Mouse (Mus musculus): Measurements from ENCODE around the gene Kcnh2. TPM values are rescaled to one million over a fixed set of nuclear protein-coding genes. Genes with fewer than 3 reads are reported as not detected.

Kcnh2 gene
- total RNA-seq, 2 experiments from 2014 or later: 1.8 to 4.2 TPM

GRCm38 (mm10) chr5:24381486-24381885, 30.1 kb upstream of the Kcnh2 start:
- no peak for DNase-seq
- intact Hi-C loops (cut with DNase I; ENCODE audit: low total_unique reads): no loop called here

GRCm38 (mm10) chr5:24380499-24380898, 29.1 kb upstream of the Kcnh2 start:
- no peak for DNase-seq
- intact Hi-C loops (cut with DNase I; ENCODE audit: low total_unique reads): no loop called here

- intact Hi-C loops (cut with DNase I; ENCODE audit: low total_unique reads): no loop called here
- no peak for DNase-seq
Observed at GRCm38 (mm10) chr5:24379501-24379900, 28.1 kb upstream of the Kcnh2 start.

GRCm38 (mm10) chr5:24378700-24379099, 27.3 kb upstream of the Kcnh2 start:
- DNase-seq: no peak
- intact Hi-C loops (cut with DNase I; ENCODE audit: low total_unique reads): no loop called here

- intact Hi-C loops (cut with DNase I; ENCODE audit: low total_unique reads): no loop called here
- DNase-seq: no peak
Observed at GRCm38 (mm10) chr5:24374666-24375328, 23.4 kb upstream of the Kcnh2 start.

GRCm38 (mm10) chr5:24374216-24374615, 22.8 kb upstream of the Kcnh2 start:
- intact Hi-C loops (cut with DNase I; ENCODE audit: low total_unique reads): no loop called here
- DNase-seq: no peak

- DNase-seq: no peak
- intact Hi-C loops (cut with DNase I; ENCODE audit: low total_unique reads): no loop called here
Observed at GRCm38 (mm10) chr5:24373807-24374206, 22.4 kb upstream of the Kcnh2 start.

GRCm38 (mm10) chr5:24369767-24370166, 18.4 kb upstream of the Kcnh2 start:
- no peak for DNase-seq
- intact Hi-C loops (cut with DNase I; ENCODE audit: low total_unique reads): no loop called here

- intact Hi-C loops (cut with DNase I; ENCODE audit: low total_unique reads): no loop called here
- no peak for DNase-seq
Observed at GRCm38 (mm10) chr5:24366426-24366825, 15.0 kb upstream of the Kcnh2 start.

- no peak for DNase-seq
- intact Hi-C loops (cut with DNase I; ENCODE audit: low total_unique reads): no loop called here
Observed at GRCm38 (mm10) chr5:24365528-24365927, 14.1 kb upstream of the Kcnh2 start.

GRCm38 (mm10) chr5:24364963-24365362, 13.6 kb upstream of the Kcnh2 start:
- DNase-seq: no peak
- intact Hi-C loops (cut with DNase I; ENCODE audit: low total_unique reads): no loop called here

- intact Hi-C loops (cut with DNase I; ENCODE audit: low total_unique reads): no loop called here
- DNase-seq: peak; percentile 61
Observed at GRCm38 (mm10) chr5:24364508-24364907, 13.1 kb upstream of the Kcnh2 start, which contains the start of gene Nos3. Nos3 (plus strand) TSS chr5:24364810.

GRCm38 (mm10) chr5:24364061-24364460, 12.7 kb upstream of the Kcnh2 start:
- intact Hi-C loops (cut with DNase I; ENCODE audit: low total_unique reads): no loop called here
- DNase-seq: no peak

- intact Hi-C loops (cut with DNase I; ENCODE audit: low total_unique reads): no loop called here
- DNase-seq: no peak
Observed at GRCm38 (mm10) chr5:24363467-24363866, 12.1 kb upstream of the Kcnh2 start.

GRCm38 (mm10) chr5:24360792-24361454, 9.5 kb upstream of the Kcnh2 start:
- intact Hi-C loops (cut with DNase I; ENCODE audit: low total_unique reads): no loop called here
- peak; percentile 74 for DNase-seq

- DNase-seq: peak; percentile 78
- intact Hi-C loops (cut with DNase I; ENCODE audit: low total_unique reads): loop anchor here (5.0 kb wide), 1 partner anchor 90 kb away; no protein-coding TSS in a partner anchor
Observed at GRCm38 (mm10) chr5:24357461-24357860, 6.1 kb upstream of the Kcnh2 start.

GRCm38 (mm10) chr5:24356764-24357163, 5.4 kb upstream of the Kcnh2 start:
- intact Hi-C loops (cut with DNase I; ENCODE audit: low total_unique reads): loop anchor here (5.0 kb wide), 1 partner anchor 89 kb away; no protein-coding TSS in a partner anchor
- no peak for DNase-seq

- no peak for DNase-seq
- intact Hi-C loops (cut with DNase I; ENCODE audit: low total_unique reads): no loop called here
Observed at GRCm38 (mm10) chr5:24353327-24353726, 1.9 kb upstream of the Kcnh2 start.

- intact Hi-C loops (cut with DNase I; ENCODE audit: low total_unique reads): no loop called here
- DNase-seq: peak; percentile 48
Observed at GRCm38 (mm10) chr5:24352251-24352859, 951 bp upstream of the Kcnh2 start.

GRCm38 (mm10) chr5:24351701-24352171, 332 bp upstream of the Kcnh2 start:
- intact Hi-C loops (cut with DNase I; ENCODE audit: low total_unique reads): no loop called here

More at GRCm38 (mm10) chr5:24351701-24352171, 332 bp upstream of the Kcnh2 start:
- peak; percentile 82 for DNase-seq
